Comparison of ENCODE assay signal across 8 mouse cellular contexts in the genomic region with DNA sequence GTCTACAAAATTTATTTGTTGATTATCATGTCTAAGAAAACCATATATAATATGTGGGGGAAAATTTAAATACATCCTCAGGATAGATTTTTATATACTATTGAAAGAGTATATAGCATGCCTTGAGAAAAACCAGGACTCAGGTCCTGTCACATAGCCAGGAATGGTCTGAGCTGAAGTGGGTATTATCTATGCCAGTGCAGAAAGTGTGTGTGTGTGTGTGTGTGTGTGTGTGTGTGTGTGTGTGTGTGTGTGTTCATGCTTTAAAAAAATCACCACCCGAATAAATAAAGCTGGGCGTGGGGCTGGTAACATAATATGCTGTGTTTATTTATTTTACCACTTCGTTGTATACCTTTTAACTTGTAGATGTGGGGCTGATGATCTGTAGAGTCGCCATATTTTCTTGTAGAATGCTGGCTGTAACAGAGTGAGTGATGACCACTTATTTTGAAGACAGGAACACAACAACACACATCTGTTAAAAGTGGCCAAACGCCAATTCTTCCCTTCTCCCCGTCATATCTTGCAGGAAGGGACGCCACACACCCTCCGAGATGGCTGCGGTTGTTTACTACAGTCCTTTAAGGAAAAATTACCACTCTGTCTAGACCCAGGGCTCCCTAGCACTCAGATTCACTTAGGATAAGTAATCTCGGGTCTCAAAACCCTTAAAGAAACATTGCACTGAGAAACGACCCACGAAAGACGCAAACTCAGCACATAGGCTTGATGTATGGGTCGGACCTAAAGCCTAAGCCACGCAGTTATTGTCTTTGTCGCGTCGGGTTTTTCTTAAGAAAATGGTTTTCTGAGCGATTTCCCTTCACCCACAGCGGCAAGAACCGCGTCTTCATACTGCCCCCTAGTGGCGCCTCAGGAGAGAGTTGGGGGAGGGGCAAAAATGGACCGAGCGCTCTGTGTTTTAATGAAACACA.
DNase-seq lines count a peak whose midpoint lies in the region; ATAC-seq and TF ChIP-seq lines count a peak whose summit lies in the region.

No protein-coding gene starts in this region.

- H3K4me2 ChIP-seq in forebrain, embryonic 11.5 days (ENCODE audit: low read depth, low read length, severe bottlenecking), result peak overlapping the region; percentile 73
- H3K4me2 ChIP-seq in heart, embryonic 16.5 days (ENCODE audit: low read depth, low read length), result peak overlapping the region; percentile 86
- peak overlapping the region; percentile 72 for H3K4me2 ChIP-seq in liver, embryonic 14.5 days (ENCODE audit: low read depth)
- peak overlapping the region; percentile 71 for H3K4me2 ChIP-seq in stomach, embryonic 15.5 days

- TF ChIP-seq CTCF in E14TG2a.4 (conservative IDR thresholded peaks at IDR 0.05; ENCODE audit: low read length), result peak; percentile 73
- peak; percentile 89 for TF ChIP-seq CTCF in liver, embryonic 14.5 days (IDR thresholded peaks at IDR 0.05; ENCODE audit: low read depth)

- peaks cover 20% of the 10 kb centered on the region for H3K27me3 ChIP-seq in E14TG2a.4 (ENCODE audit: insufficient read depth, low read length)
- H3K27me3 ChIP-seq in forebrain, embryonic 11.5 days (ENCODE audit: control insufficient read depth, insufficient read depth, low read length), result no peaks in the 10 kb centered on the region
- H3K27me3 ChIP-seq in heart, embryonic 16.5 days (ENCODE audit: control insufficient read depth, insufficient read depth, low read length), result no peaks in the 10 kb centered on the region
- no peaks in the 10 kb centered on the region for H3K27me3 ChIP-seq in liver, embryonic 14.5 days (ENCODE audit: control insufficient read depth, insufficient read depth, low read length)
- H3K27me3 ChIP-seq in stomach, embryonic 15.5 days (replicated peaks), result no peaks in the 10 kb centered on the region

- peak; percentile 31; the same call in 1 of the 2 replicates for TF ChIP-seq EP300 in liver, embryonic 14.5 days (IDR thresholded peaks at IDR 0.05; ENCODE audit: low read depth)

- peaks cover 25% of the 10 kb centered on the region for H3K4me1 ChIP-seq in E14TG2a.4 (replicated peaks; ENCODE audit: low read depth, low read length)
- no peaks in the 10 kb centered on the region for H3K4me1 ChIP-seq in forebrain, embryonic 11.5 days (replicated peaks; ENCODE audit: control insufficient read depth, insufficient read depth, low read length)
- H3K4me1 ChIP-seq in heart, embryonic 16.5 days (ENCODE audit: control insufficient read depth, insufficient read depth, low read length), result peaks cover 5% of the 10 kb centered on the region; the same call in 1 of the 2 replicates
- peaks cover 0 to 3% of the 10 kb centered on the region in 2 experiments; a peak in 1 of 4 replicates for H3K4me1 ChIP-seq in liver, embryonic 14.5 days (replicated peaks; ENCODE audit: control insufficient read depth in 2 of 2, insufficient read depth in 2 of 2, low read length in 1 of 2)
- no peaks in the 10 kb centered on the region; the same call in 1 of the 2 replicates for H3K4me1 ChIP-seq in stomach, embryonic 15.5 days

- no peak overlapping the region for H3K27ac ChIP-seq in forebrain, embryonic 11.5 days (ENCODE audit: low read depth, low read length)
- peak overlapping the region; percentile 47 for H3K27ac ChIP-seq in heart, embryonic 16.5 days (ENCODE audit: low read length)
- H3K27ac ChIP-seq in liver, embryonic 14.5 days, result no peak overlapping the region
- peak overlapping the region; percentile 66 for H3K27ac ChIP-seq in stomach, embryonic 15.5 days

- peak overlapping the region; percentile 63 for H3K4me3 ChIP-seq in E14TG2a.4 (replicated peaks; ENCODE audit: low read length)
- peak overlapping the region; percentile 37 for H3K4me3 ChIP-seq in forebrain, embryonic 11.5 days (ENCODE audit: low read depth, low read length)
- peak overlapping the region; percentile 52 for H3K4me3 ChIP-seq in heart, embryonic 16.5 days (ENCODE audit: low read length)
- H3K4me3 ChIP-seq in liver, embryonic 14.5 days (ENCODE audit: insufficient read depth in 1 of 2, low read depth in 2 of 2, low read length in 2 of 2), result peak overlapping the region; percentile 52 to 63
- H3K4me3 ChIP-seq in stomach, embryonic 15.5 days (replicated peaks), result peak overlapping the region; percentile 44

- WGBS in forebrain, embryonic 11.5 days, result 11% methylated on average over 25 of the region's 25 CpGs
- 8% methylated on average over 25 of the region's 25 CpGs for WGBS in heart, embryonic 16.5 days
- whole genome bisulfite sequencing in liver, embryonic 14.5 days (ENCODE audit: insufficient replicate concordance), result 5% methylated on average over 25 of the region's 25 CpGs
- WGBS in stomach, embryonic 15.5 days, result 5% methylated on average over 25 of the region's 25 CpGs

- peak; percentile 75 for DNase-seq in c-Kit-positive CD71-positive TER-119-negative erythroid progenitor cells, embryonic 14.5 days (ENCODE audit: low read depth)
- DNase-seq in forebrain, embryonic 11.5 days (ENCODE audit: low spot score), result peak; percentile 86
- DNase-seq in kidney, postnatal 25 days, result peak; percentile 79 to 87
- DNase-seq in liver, embryonic 14.5 days (ENCODE audit: low read depth in 3 of 3, low spot score in 3 of 3), result peak; percentile 43 to 59 (median 49)
- peak; percentile 82 for DNase-seq in neural tube, embryonic 10.5 days (ENCODE audit: extremely low spot score, low spot score)

- H3K9ac ChIP-seq in forebrain, embryonic 11.5 days (ENCODE audit: low read length), result peak overlapping the region; percentile 76
- H3K9ac ChIP-seq in heart, embryonic 16.5 days (ENCODE audit: low read length), result peak overlapping the region; percentile 72
- H3K9ac ChIP-seq in liver, embryonic 14.5 days (replicated peaks), result peak overlapping the region; percentile 47
- no peak overlapping the region for H3K9ac ChIP-seq in stomach, embryonic 15.5 days

- H3K9me3 ChIP-seq in E14TG2a.4 (ENCODE audit: low read length), result peaks cover 10% of the 10 kb centered on the region
- no peaks in the 10 kb centered on the region for H3K9me3 ChIP-seq in forebrain, embryonic 11.5 days (ENCODE audit: control insufficient read depth, low read length)
- no peaks in the 10 kb centered on the region for H3K9me3 ChIP-seq in heart, embryonic 16.5 days (replicated peaks; ENCODE audit: control insufficient read depth, low read length)
- no peaks in the 10 kb centered on the region for H3K9me3 ChIP-seq in liver, embryonic 14.5 days (ENCODE audit: control insufficient read depth, low read length)
- no peaks in the 10 kb centered on the region for H3K9me3 ChIP-seq in stomach, embryonic 15.5 days

- peak; percentile 80 for ATAC-seq in forebrain, embryonic 11.5 days (replicated peaks; ENCODE audit: low FRiP score)
- peak; percentile 60 for ATAC-seq in heart, embryonic 16.5 days (replicated peaks; ENCODE audit: extremely low read depth, insufficient read depth, low FRiP score)
- peak; percentile 56; the same call in 1 of the 2 replicates for ATAC-seq in liver, embryonic 14.5 days (ENCODE audit: insufficient read depth)
- ATAC-seq in stomach, embryonic 15.5 days (ENCODE audit: insufficient read depth, low FRiP score, low read depth), result peak; percentile 72

- no peaks in the 10 kb centered on the region for H3K36me3 ChIP-seq in E14TG2a.4 (ENCODE audit: insufficient read depth, low read length)
- H3K36me3 ChIP-seq in forebrain, embryonic 11.5 days (ENCODE audit: control insufficient read depth, insufficient read depth, low read length), result no peaks in the 10 kb centered on the region
- no peaks in the 10 kb centered on the region for H3K36me3 ChIP-seq in heart, embryonic 16.5 days (ENCODE audit: control insufficient read depth, insufficient read depth)
- no peaks in the 10 kb centered on the region for H3K36me3 ChIP-seq in liver, embryonic 14.5 days (replicated peaks; ENCODE audit: control insufficient read depth, insufficient read depth, low read depth)
- no peaks in the 10 kb centered on the region for H3K36me3 ChIP-seq in stomach, embryonic 15.5 days

Comparison
In these comparisons a context has a peak if more than half of its experiments do, and no peak if none do; other contexts are left out.
1. H3K27ac ChIP-seq: peak in heart, embryonic 16.5 days (single experiment) and stomach, embryonic 15.5 days (single experiment); none in forebrain, embryonic 11.5 days (single experiment) and liver, embryonic 14.5 days (single experiment).
2. Peak in every context shown above with its lines, with median percentiles within 50 percentile points of each other: H3K4me3 ChIP-seq, DNase-seq, ATAC-seq and H3K4me2 ChIP-seq.